Mouse (Mus musculus): ENCODE measurements around the gene Nsd1. TPM values are rescaled to one million over a fixed set of nuclear protein-coding genes. Genes with fewer than 3 reads are reported as not detected.

Nsd1 gene
- total RNA-seq, 2 experiments from 2014 or later: 57.8 to 62.0 TPM

DNA sequence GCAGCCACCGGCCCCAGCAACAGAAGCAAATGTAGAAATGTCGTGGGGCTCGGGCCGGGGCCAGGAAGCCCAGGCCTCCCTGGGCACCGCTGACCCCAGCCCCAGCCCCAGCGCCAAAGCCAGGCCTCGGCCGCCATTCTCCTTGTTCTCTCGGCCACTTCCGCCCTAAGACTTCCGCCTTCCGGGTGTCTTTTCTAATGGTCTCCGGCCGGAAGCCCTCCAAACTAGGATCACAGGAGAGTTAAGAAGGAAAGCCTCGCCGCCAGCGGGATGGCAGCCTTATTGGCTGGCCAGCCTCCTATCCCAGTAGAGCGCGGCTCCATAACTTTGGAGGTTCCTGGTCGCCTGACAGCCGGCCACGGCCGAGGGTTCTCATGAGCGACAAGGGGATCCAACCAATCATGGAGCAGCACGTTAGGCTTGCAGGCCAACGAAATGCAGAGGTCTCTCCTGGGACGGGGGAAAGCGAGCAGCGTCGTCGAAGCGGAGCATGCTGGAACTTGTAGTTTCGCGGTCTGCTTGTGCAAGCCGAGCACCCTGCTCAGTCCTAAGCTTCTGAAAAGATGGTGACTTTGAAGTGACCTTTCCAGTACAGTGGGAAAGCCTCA, 153.0 kb downstream of the Nsd1 start, which contains the start of gene Lman2:
TSS of gene Lman2 (minus strand) at position 331 of the 608 bp plus-strand sequence.
- intact Hi-C loops (cut with DNase I): no loop called here
- DNase-seq: peak; percentile 91 to 94

Other genes with a start within 250 kb of the Nsd1 start
- under 1 TPM; 0.72 to 0.87 TPM for gene Hk3, start 188.4 kb upstream of the Nsd1 start, total RNA-seq (2021)
- gene Uimc1, start 109.5 kb upstream of the Nsd1 start, total RNA-seq (2021): 10 to 100 TPM; 18.4 to 21.9 TPM
- gene Zfp346, start 104.5 kb upstream of the Nsd1 start, total RNA-seq (2021): 10 to 100 TPM; 17.4 to 23.6 TPM
- not detected for gene Gm17617, start 76.2 kb upstream of the Nsd1 start, total RNA-seq (2021)
- under 1 TPM; 0.36 to 0.73 TPM for gene Fgfr4, start 57.1 kb upstream of the Nsd1 start, total RNA-seq (2021)
- gene Prelid1, start 110.7 kb downstream of the Nsd1 start, total RNA-seq (2021): 10 to 100 TPM; 46.7 to 52.5 TPM
- 10 to 100 TPM; 39.2 to 40.5 TPM for gene Rab24, start 112.2 kb downstream of the Nsd1 start, total RNA-seq (2021)
- gene Mxd3, start 120.0 kb downstream of the Nsd1 start, total RNA-seq (2021): under 1 TPM; 0.33 to 0.53 TPM
- gene Lman2, start 153.0 kb downstream of the Nsd1 start, total RNA-seq (2021): 10 to 100 TPM; 47.7 to 48.1 TPM
- 1 to 10 TPM in 1 of 2 experiments, under 1 TPM in 1; 0.47 to 1.0 TPM for gene Rgs14, start 159.9 kb downstream of the Nsd1 start, total RNA-seq (2021)
- gene Slc34a1, start 188.4 kb downstream of the Nsd1 start, total RNA-seq (2021): not detected
- gene Pfn3, start 205.4 kb downstream of the Nsd1 start, total RNA-seq (2021): not detected
- gene F12, start 217.0 kb downstream of the Nsd1 start, total RNA-seq (2021): not detected
- 10 to 100 TPM; 17.6 to 18.1 TPM for gene Grk6, start 235.3 kb downstream of the Nsd1 start, total RNA-seq (2021)